Mouse (Mus musculus) sigmoid colon, adult 10 weeks (tissue): ENCODE measurements around the gene Etnppl. TPM values are rescaled to one million over a fixed set of nuclear protein-coding genes. Genes with fewer than 3 reads are reported as not detected.

Experiments
- polyA plus RNA-seq: library from polyadenylated mRNA; stranded (reverse); fragments of 350-450 nt; fragmentation: Illumina TruSeq; extraction: RNeasy Lipid Tissue Mini Kit (QIAGEN cat#74804); gene quantifications from one replicate; pipeline ENCODE4 v1.2.3, GENCODE M21; 2014; ENCODE audit warnings: low read depth, low replicate concordance

Gene Etnppl
- 4.3 TPM for polyA plus RNA-seq

GRCm38 (mm10) chr3:130617439-130617898, at the start of gene Etnppl:
TSS of gene Etnppl (plus strand) at chr3:130617448.

Other genes with a start within 250 kb of the Etnppl start
- 268 TPM for gene Ostc, start 92.0 kb downstream of the Etnppl start, polyA plus RNA-seq
- 88.2 TPM for gene Rpl34, start 113.0 kb downstream of the Etnppl start, polyA plus RNA-seq